Mouse (Mus musculus) granulocyte monocyte progenitor cell, adult 5-6 weeks (primary cell): ENCODE measurements at regions not wholly inside any gene's neighbourhood (a gene's known extent, or its start where the extent isn't known, plus 50 kb on each side); places are given as distances from the start of the nearest gene placed in this dataset.

ENCODE experiments used
- ATAC-seq: replicated peaks from 2 replicates; pipeline ENCODE4 v1.8.0; 2016; ENCODE audit warnings: mild to moderate bottlenecking, moderate TSS enrichment, inconsistent platforms; ENCODE audit not compliant: poor library complexity, severe bottlenecking

- ATAC-seq = no peak
Measured at GRCm38 (mm10) chr16:30894086-30894485, 187.1 kb downstream of the Xxylt1 start.

DNA sequence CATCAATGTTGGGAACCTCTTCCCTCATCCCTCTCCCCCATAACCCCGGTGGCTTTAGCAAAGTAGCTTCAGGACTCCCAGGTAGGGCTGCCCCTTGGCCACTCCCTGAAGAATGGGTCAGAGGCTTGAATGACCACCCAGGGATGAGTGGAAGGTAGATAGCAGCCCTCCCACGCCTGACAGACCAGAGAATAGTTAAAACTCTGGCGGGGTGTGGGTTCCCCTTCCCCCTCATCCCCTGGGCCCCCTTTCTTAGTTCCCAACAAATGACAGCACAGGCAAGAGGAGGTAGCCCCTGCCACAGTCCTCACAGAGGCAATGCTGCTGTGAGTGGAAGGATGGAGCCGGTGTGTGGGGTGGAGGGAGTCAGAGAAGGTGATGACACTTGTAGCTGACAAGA is 186.2 kb downstream of the Xxylt1 start:
- no peak for ATAC-seq

DNA sequence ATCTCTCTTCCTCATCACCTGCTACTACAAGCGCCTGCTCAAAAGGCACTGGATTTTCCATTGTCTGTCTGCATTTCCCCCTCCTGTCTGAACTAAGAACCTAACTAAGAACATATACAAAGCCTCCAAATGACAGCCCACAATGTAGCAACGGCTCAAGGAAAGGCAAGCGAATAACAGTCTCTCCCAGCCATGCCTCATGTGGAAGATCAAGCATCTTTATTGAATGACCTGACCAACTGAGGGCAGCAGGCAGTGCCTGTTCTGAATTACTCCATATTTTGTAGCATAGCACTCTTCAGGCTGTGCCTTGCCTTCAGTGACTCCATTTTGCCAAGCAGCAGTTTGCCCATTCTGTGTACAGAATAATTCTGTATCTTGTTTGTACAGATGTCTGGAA is 183.9 kb downstream of the Xxylt1 start:
- ATAC-seq = no peak

GRCm38 (mm10) chr16:30900121-30900520 is 181.1 kb downstream of the Xxylt1 start:
- no peak for ATAC-seq

DNA sequence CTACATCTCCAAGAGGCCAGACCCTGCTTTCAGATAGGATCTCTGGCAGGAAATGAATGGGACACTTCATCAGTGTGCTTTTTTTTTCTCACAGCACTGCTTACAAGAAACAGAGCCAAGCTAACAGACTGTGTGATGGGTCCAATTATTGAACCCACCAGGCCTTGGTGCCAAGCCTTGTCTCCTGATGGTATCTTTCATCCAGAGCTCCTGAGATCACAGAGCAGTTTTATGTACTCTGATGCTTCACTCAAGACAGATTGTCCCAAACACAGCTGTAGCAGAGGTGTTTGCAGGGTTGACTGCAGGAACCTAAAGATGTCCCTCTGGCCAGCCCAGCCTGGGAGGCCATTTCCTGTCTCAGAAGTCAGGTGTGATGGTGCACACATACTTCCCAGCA is 179.9 kb downstream of the Xxylt1 start:
- no peak for ATAC-seq
